Mouse (Mus musculus) neural tube, embryonic 11.5 days (tissue): ENCODE data around the gene Yif1a. TPM values are rescaled to one million over a fixed set of nuclear protein-coding genes. Genes with fewer than 3 reads are reported as not detected.

Experiments used
- ATAC-seq: fragments of 200-750 bp; cut with Nextera tagmentation; 2 replicates; pipeline ENCODE4 v1.8.0; 2017; ENCODE audit warnings: moderate number of reproducible peaks, mild to moderate bottlenecking, moderate TSS enrichment, moderate library complexity; ENCODE audit not compliant: insufficient read depth, low FRiP score, low TSS enrichment
- DNase-seq: peaks from one replicate; pipeline ENCODE4 v3.0.0-alpha.2; 2015; ENCODE audit warnings: low spot score
- H3K27ac ChIP-seq: fragments of 300-500 bp; sonication (generic); 2 replicates; pipeline ENCODE4 v1.5.1; 2014; ENCODE audit warnings: low read depth, mild to moderate bottlenecking, low read length
- H3K27me3 ChIP-seq: fragments of 300-500 bp; sonication (generic); 2 replicates; pipeline ENCODE4 v1.6.1; 2014; ENCODE audit warnings: mild to moderate bottlenecking, low read length, mixed read lengths; ENCODE audit not compliant: control insufficient read depth, insufficient read depth
- H3K36me3 ChIP-seq: fragments of 300-500 bp; sonication (generic); 2 replicates; pipeline ENCODE4 v1.6.1; 2014; ENCODE audit warnings: mild to moderate bottlenecking, low read length, moderate library complexity, mixed read lengths; ENCODE audit not compliant: control insufficient read depth, insufficient read depth
- H3K4me1 ChIP-seq: fragments of 300-500 bp; sonication (generic); 2 replicates; pipeline ENCODE4 v1.6.1; 2014; ENCODE audit warnings: low read length, mixed read lengths; ENCODE audit not compliant: control insufficient read depth, insufficient read depth
- H3K4me2 ChIP-seq: fragments of 300-500 bp; sonication (generic); 2 replicates; pipeline ENCODE4 v1.6.1; 2014; ENCODE audit warnings: low read depth, mild to moderate bottlenecking, moderate library complexity
- H3K4me3 ChIP-seq: fragments of 300-500 bp; sonication (generic); 2 replicates; pipeline ENCODE4 v1.5.1; 2014; ENCODE audit warnings: low read depth, low read length
- H3K9ac ChIP-seq: fragments of 300-500 bp; sonication (generic); 2 replicates; pipeline ENCODE4 v1.6.1; 2014; ENCODE audit warnings: mild to moderate bottlenecking, low read length
- H3K9me3 ChIP-seq: fragments of 300-500 bp; sonication (generic); 2 replicates; pipeline ENCODE4 v1.6.1; 2016; ENCODE audit warnings: low read length; ENCODE audit not compliant: control insufficient read depth
- WGBS: fragments of 180-500 bp; shearing (Covaris S2); extraction: QIAGEN DNeasy Blood & Tissue Kit; methylation state at CpG from one replicate; pipeline ENCODE4 v1.1.7; 2014; 5-methylcytosine and 5-hydroxymethylcytosine counted together
- polyA plus RNA-seq: library from polyadenylated mRNA; unstranded; fragments of >200 nt; fragmentation: Nextera tagmentation; extraction: Ambion mirVana; gene quantifications from 2 replicates; pipeline ENCODE4 v1.2.1, GENCODE M21; 2014

The Yif1a gene
- 80.4 and 88.0 TPM in 2 replicates for polyA plus RNA-seq

DNA sequence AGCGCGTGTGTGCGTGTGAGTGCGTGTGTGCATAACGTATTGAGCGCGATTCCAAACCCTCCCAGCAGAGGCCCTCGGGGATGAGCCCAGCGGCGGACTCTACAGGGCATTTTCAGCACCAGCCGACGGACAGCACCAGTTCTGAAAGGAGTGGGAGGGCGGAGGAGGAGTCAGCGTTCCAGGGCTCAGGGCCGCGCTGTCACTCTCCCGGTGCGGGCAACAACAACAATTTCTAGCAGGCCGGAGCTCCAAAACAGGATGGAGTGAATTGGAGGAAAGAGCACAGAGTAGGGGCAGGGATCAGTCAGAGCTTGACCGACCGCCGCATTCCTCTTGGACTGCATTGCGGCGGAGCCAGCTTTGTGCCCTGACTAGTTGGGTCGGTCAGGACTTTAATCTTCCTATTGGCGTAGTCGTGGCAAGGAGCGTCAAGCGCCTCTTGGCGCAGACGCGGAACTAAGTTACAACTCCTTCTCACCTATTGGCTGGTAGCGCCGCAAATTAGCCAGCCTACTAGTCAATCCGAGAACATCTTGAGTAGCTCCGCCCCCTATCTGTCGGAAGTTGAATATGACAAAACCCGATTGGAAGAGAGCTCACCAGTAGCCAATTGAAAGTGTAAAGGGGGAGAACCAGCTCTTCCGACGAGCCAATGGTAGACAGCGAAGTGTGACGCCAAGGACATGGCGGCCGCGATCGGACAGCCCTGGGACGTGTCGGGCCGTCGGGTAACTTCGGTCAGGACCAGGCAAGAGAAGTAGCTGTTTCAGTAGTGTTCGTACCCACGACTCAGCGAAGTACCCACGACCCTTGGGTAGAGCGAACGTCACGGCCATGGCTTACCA lies at the start of gene Yif1a:
Yif1a (plus strand) TSS at position 655 of the 845 bp plus-strand sequence.
- peak; percentile 92 for DNase-seq
- peaks cover 11% of the 10 kb centered on the region for H3K4me1 ChIP-seq
- no peaks in the 10 kb centered on the region for H3K9me3 ChIP-seq
- H3K4me2 ChIP-seq = peak within 1 kb of the TSS; percentile 83
- H3K36me3 ChIP-seq = peaks cover 4% of the 10 kb centered on the region
- peak; percentile 95 for ATAC-seq
- H3K4me3 ChIP-seq = peak within 1 kb of the TSS; percentile 83
- peaks cover 34% of the 10 kb centered on the region for H3K27me3 ChIP-seq
- WGBS = under 1% methylated on average over 58 of the region's 58 CpGs
- peak within 1 kb of the TSS; percentile 64; the same call in 1 of the 2 replicates for H3K27ac ChIP-seq
- peak within 1 kb of the TSS; percentile 69 for H3K9ac ChIP-seq

DNA sequence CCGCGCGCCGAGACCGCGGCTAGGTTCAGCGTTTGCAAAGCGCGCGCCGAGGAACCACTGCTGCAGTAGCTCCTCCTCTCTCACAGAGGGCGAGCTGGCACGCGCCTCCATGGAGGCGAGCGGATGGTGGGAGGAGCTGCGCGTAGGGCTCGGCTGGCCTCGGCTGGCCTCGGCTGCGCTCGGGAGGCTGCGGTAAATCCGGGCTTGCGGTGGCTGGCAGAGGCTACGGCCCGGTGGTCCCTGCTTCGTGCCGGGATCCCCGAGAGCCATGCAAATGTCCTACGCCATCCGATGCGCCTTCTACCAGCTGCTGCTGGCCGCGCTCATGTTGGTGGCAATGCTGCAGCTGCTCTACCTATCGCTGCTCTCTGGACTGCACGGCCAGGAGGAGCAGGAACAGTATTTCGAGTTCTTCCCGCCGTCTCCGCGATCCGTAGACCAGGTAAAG lies 49.6 kb upstream of the Yif1a start, which contains the start of the genes B4gat1 and AC124502.3:
B4gat1 (plus strand) TSS at position 118 of the 448 bp plus-strand sequence.
AC124502.3 (plus strand) TSS at position 183 of the 448 bp plus-strand sequence.
- peak within 1 kb of the TSS; percentile 98 for H3K4me2 ChIP-seq
- peak; percentile 87 for ATAC-seq
- H3K9ac ChIP-seq = peak within 1 kb of the TSS; percentile 86
- DNase-seq = peak; percentile 95
- H3K4me1 ChIP-seq = peaks cover 25% of the 10 kb centered on the region
- WGBS = 0% methylated on average over 43 of the region's 44 CpGs
- H3K36me3 ChIP-seq = no peaks in the 10 kb centered on the region
- peak within 1 kb of the TSS; percentile 85 for H3K4me3 ChIP-seq
- H3K27me3 ChIP-seq = no peaks in the 10 kb centered on the region
- H3K27ac ChIP-seq = peak within 1 kb of the TSS; percentile 66
- H3K9me3 ChIP-seq = no peaks in the 10 kb centered on the region

DNA sequence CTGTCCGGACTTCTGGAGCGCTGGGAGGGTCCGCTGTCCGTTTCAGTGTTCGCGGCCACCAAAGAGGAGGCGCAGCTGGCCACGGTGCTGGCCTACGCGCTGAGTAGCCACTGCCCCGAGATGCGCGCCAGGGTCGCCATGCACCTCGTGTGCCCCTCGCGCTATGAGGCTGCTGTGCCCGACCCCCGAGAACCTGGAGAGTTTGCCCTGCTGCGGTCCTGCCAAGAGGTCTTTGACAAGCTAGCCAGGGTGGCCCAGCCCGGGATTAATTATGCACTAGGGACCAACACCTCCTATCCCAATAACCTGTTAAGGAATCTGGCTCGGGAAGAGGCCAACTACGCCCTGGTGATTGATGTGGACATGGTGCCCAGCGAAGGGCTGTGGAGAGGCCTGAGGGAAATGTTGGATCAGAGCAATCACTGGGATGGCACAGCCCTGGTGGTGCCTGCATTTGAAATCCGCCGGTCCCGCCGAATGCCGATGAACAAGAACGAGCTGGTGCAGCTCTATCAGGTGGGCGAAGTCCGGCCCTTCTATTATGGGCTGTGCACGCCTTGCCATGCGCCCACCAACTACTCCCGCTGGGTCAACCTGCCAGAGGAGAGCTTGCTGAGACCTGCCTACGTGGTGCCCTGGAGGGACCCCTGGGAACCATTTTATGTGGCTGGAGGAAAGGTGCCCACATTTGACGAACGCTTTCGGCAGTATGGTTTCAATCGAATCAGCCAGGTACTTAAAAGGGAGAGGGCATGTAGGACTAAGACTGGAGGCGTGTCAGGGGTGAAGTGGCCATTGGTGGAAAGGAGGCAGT lies 48.8 kb upstream of the Yif1a start:
- DNase-seq = no peak

DNA sequence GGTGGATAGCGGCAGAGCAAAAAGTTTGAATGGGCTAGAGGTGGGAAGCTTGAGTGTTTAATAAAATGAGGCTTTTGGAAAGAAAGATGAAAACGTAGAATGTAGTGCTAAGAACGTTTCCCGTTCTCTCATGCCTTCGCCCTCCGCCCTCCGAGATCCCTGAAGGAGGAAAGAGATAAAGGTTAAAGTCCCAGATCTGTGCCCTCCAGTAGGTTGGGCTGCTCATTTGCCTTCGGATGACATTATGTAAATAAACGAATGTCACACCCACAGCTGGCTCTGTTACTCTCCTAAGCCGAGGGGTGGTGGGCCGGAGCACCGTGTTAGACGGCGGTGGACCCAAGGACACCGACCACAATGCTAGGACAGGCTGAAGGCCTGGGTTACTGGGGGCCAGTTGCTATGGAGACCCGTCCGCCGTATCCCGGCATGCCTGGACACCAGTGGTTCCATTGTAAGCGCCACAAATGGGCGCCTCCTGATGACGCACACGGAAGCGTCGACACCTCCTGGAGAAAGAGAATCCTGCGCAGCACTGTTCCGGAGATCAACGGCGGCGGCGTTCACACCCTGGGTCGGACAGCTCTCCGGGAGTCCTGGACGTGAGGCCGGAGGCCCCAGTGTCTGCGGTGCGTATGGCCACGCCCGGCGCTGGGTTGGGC lies 47.3 kb upstream of the Yif1a start, which contains the start of gene Brms1:
Brms1 (plus strand) TSS at position 493 of the 662 bp plus-strand sequence.
- no peaks in the 10 kb centered on the region for H3K9me3 ChIP-seq
- peak within 1 kb of the TSS; percentile 98 for H3K4me2 ChIP-seq
- peak within 1 kb of the TSS; percentile 44; the same call in 1 of the 2 replicates for H3K27ac ChIP-seq
- ATAC-seq (peak; percentile 74), DNase-seq (peak; percentile 95)
- H3K4me1 ChIP-seq = peaks cover 25% of the 10 kb centered on the region
- no peaks in the 10 kb centered on the region for H3K27me3 ChIP-seq
- no peaks in the 10 kb centered on the region; the same call in 1 of the 2 replicates for H3K36me3 ChIP-seq
- peak within 1 kb of the TSS; percentile 66 for H3K9ac ChIP-seq
- peak within 1 kb of the TSS; percentile 90 for H3K4me3 ChIP-seq
- WGBS = 9% methylated on average over 40 of the region's 40 CpGs

More for the DNA sequence above, 48.8 kb upstream of the Yif1a start:
- Histone ChIP-seq H3K4me3 (peak overlapping the region; percentile 85), H3K4me1 (peaks cover 25% of the 10 kb centered on the region), H3K27me3 (no peaks in the 10 kb centered on the region), H3K4me2 (peak overlapping the region; percentile 98), H3K27ac (0 out of 2 replicates have a peak overlapping the region, but pooled peaks have one; percentile 66), H3K9me3 (no peaks in the 10 kb centered on the region), H3K9ac (peak overlapping the region; percentile 86), H3K36me3 (no peaks in the 10 kb centered on the region)
- WGBS = 13% methylated on average over 41 of the region's 41 CpGs
- peak; percentile 37 for ATAC-seq

DNA sequence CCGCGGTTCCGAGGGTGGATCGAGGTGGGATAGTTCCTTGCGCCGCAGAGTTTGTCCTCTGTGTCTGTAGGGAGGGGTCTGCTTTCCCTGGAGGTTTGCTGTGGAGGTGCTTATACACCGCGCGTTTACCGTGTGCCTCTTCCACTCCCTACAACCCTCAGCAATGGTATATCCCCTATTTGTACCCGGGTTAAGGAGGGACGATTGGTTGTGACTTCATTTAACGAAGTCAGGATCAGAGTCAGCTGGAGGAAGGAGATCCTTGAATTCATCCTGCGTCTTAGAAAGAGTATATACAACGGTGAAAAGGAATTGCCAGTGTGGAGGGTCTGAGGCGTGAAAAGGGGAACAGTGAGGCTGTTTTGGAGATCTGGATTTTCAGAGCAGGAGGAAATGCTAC lies 46.8 kb upstream of the Yif1a start:
- ATAC-seq (0 out of 2 replicates have a peak, but pooled peaks have one; percentile 11), DNase-seq (no peak)
- Histone ChIP-seq H3K4me2 (peak overlapping the region; percentile 98), H3K36me3 (peaks cover 4% of the 10 kb centered on the region; the same call in 1 of the 2 replicates), H3K27ac (peak overlapping the region; percentile 44; the same call in 1 of the 2 replicates), H3K9ac (peak overlapping the region; percentile 66), H3K9me3 (no peaks in the 10 kb centered on the region), H3K4me1 (peaks cover 25% of the 10 kb centered on the region), H3K4me3 (peak overlapping the region; percentile 90), H3K27me3 (no peaks in the 10 kb centered on the region)
- 2% methylated on average over 16 of the region's 16 CpGs for WGBS

DNA sequence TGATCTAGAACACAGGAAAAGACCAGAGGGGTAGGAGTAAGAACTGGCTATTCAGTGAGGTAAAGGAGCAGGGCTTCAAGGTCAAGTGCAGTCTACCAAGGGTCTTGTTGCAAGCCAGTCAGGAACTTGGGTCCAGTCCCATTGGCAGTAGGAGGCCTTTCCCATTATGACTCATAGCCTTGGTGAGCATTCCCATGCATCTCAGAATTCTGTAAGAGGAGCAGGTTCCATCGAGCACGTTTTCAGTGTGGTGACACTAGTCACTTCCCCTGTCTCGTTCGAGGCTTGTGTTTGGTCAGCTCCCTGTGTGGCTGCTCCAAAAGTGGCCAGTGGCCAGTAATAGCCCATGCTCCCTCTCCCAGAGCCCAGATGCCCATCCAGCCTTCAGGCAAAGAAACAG lies 42.8 kb upstream of the Yif1a start:
- 85% methylated on average over 4 of the region's 4 CpGs for WGBS
- H3K4me2 ChIP-seq = no peak overlapping the region
- DNase-seq (no peak), ATAC-seq (no peak)
- H3K36me3 ChIP-seq = peaks cover 6% of the 10 kb centered on the region
- H3K4me1 ChIP-seq = peaks cover 9% of the 10 kb centered on the region
- no peak overlapping the region for H3K27ac ChIP-seq
- H3K9ac ChIP-seq = no peak overlapping the region
- H3K27me3 ChIP-seq = peaks cover 1% of the 10 kb centered on the region; the same call in 1 of the 2 replicates
- no peak overlapping the region for H3K4me3 ChIP-seq
- H3K9me3 ChIP-seq = no peaks in the 10 kb centered on the region

DNA sequence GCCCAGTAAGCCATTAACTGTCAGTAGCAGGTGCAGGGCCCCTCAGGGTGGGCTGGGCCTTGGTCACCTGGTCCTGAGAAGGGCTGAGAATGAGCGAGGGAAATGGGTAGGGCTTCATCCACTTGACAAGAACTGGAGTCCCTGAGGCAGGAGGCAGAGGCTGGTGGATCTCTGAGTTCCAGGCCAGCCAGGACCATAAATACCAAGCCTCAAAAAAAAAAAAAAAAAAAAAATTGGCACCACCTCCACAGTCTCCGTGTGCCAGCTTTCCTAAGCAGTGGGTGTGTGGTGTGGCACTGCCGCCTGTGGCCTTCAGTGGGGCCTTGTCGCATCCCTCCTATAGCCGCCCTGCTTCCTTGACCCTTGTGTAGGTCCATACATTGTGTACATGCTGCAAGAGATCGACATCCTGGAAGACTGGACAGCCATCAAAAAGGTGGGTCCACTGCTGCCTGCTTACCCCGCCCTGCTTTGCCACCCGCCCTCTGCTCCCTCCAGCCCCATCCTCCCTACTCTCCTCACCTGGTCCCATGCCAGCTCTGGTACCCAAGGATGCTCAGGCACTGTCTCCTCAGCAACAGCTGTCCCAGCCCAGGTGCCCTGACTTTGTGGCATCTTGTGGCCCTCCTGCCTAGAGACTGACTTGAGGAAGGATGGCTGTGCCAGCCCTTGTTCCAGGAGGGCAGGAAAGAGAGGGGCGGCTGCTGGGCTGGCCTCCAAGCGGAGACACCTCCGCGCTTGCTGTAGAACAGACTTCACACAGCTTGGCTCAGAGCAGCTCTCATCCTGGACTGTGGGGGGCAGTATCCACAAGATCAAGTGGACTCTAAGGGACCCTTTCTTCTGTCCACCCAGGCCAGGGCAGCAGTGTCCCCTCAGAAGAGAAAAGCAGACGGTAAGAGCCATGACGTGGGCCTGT lies 39.9 kb upstream of the Yif1a start:
- Histone ChIP-seq H3K9me3 (no peaks in the 10 kb centered on the region), H3K4me3 (no peak overlapping the region), H3K27me3 (peaks cover 29% of the 10 kb centered on the region), H3K4me2 (no peak overlapping the region), H3K9ac (no peak overlapping the region), H3K36me3 (peaks cover 6% of the 10 kb centered on the region), H3K27ac (no peak overlapping the region), H3K4me1 (no peaks in the 10 kb centered on the region)
- no peak for DNase-seq
- WGBS = 87% methylated on average over 14 of the region's 14 CpGs
- ATAC-seq = no peak
